ENCODE assay signal across 9 mouse cellular contexts in genomic region chr5:124960131-124960901, GRCm38 (mm10). TPM values are rescaled to one million over a fixed set of nuclear protein-coding genes. Genes with fewer than 3 reads are reported as not detected.
DNase-seq lines count a peak whose midpoint lies in the region; ATAC-seq lines count a peak whose summit lies in the region.
"Had no signal": no experiment of that assay in that cellular context is flagged by ENCODE, and none has a peak within 500 bp of the region (broad histone marks: within the 10 kb centered on the region; RNA-seq: fewer than 3 reads in every experiment).

No protein-coding gene starts in this region.

- 34% methylated on average over 18 of the region's 18 CpGs for WGBS in embryonic facial prominence, embryonic 11.5 days
- WGBS in limb, embryonic 12.5 days = 30% methylated on average over 18 of the region's 18 CpGs

- H3K4me3 ChIP-seq in embryonic facial prominence, embryonic 11.5 days (ENCODE audit: low read depth, low read length) = no peak overlapping the region
- H3K4me3 ChIP-seq in limb, embryonic 12.5 days (replicated peaks) = no peak overlapping the region
- H3K4me3 ChIP-seq: liver, embryonic 15.5 days had no signal

- peaks cover 5% of the 10 kb centered on the region; the same call in 1 of the 2 replicates for H3K4me1 ChIP-seq in embryonic facial prominence, embryonic 11.5 days (ENCODE audit: control insufficient read depth, insufficient read depth, low read length)
- peaks cover 30% of the 10 kb centered on the region for H3K4me1 ChIP-seq in limb, embryonic 12.5 days (replicated peaks)
- H3K4me1 ChIP-seq: liver, embryonic 15.5 days had no signal

- DNase-seq in adrenal gland, postnatal 36 days = peak; percentile 81 to 87
- DNase-seq in embryonic facial prominence, embryonic 11.5 days (ENCODE audit: low spot score) = peak; percentile 34
- peak; percentile 89 for DNase-seq in heart, adult 8-10 months (ENCODE audit: low spot score)
- peak; percentile 70 for DNase-seq in kidney, adult 18-20 months
- peak; percentile 53 for DNase-seq in neural tube, embryonic 10.5 days (ENCODE audit: extremely low spot score, low spot score)
- no peak for DNase-seq in urinary bladder, postnatal 36 days (ENCODE audit: low spot score in 2 of 2)
- no peak for DNase-seq in T-cell, adult 2 months (ENCODE audit: low spot score)

- no peaks in the 10 kb centered on the region for H3K36me3 ChIP-seq in embryonic facial prominence, embryonic 11.5 days (replicated peaks; ENCODE audit: control insufficient read depth, insufficient read depth, low read depth, low read length)
- H3K36me3 ChIP-seq in limb, embryonic 12.5 days = no peaks in the 10 kb centered on the region
- H3K36me3 ChIP-seq: liver, embryonic 15.5 days had no signal

- H3K9me3 ChIP-seq in embryonic facial prominence, embryonic 11.5 days (replicated peaks; ENCODE audit: control insufficient read depth, low read length) = no peaks in the 10 kb centered on the region
- peaks cover 6% of the 10 kb centered on the region; the same call in 1 of the 2 replicates for H3K9me3 ChIP-seq in limb, embryonic 12.5 days

- H3K9ac ChIP-seq in embryonic facial prominence, embryonic 11.5 days (replicated peaks; ENCODE audit: low read length) = no peak overlapping the region
- H3K9ac ChIP-seq in limb, embryonic 12.5 days (replicated peaks) = peak overlapping the region; percentile 44; the same call in 1 of the 2 replicates
- H3K9ac ChIP-seq: liver, embryonic 15.5 days had no signal

- no peak for ATAC-seq in embryonic facial prominence, embryonic 11.5 days (replicated peaks; ENCODE audit: insufficient number of reproducible peaks, low FRiP score, low TSS enrichment, low read depth)
- no peak for ATAC-seq in limb, embryonic 12.5 days (ENCODE audit: insufficient number of reproducible peaks, insufficient read depth, low FRiP score, low TSS enrichment, low read depth)

- 0 out of 2 replicates have a peak overlapping the region, but pooled peaks have one; percentile 30 for H3K27ac ChIP-seq in embryonic facial prominence, embryonic 11.5 days (replicated peaks; ENCODE audit: low read depth, low read length)
- peak overlapping the region; percentile 78 for H3K27ac ChIP-seq in limb, embryonic 12.5 days
- H3K27ac ChIP-seq: liver, embryonic 15.5 days had no signal

- H3K4me2 ChIP-seq in embryonic facial prominence, embryonic 11.5 days (ENCODE audit: low read depth, low read length) = no peak overlapping the region
- H3K4me2 ChIP-seq in limb, embryonic 12.5 days = peak overlapping the region; percentile 17
- H3K4me2 ChIP-seq: liver, embryonic 15.5 days had no signal

- no peaks in the 10 kb centered on the region for H3K27me3 ChIP-seq in embryonic facial prominence, embryonic 11.5 days (ENCODE audit: control insufficient read depth, insufficient read depth, low read length)
- no peaks in the 10 kb centered on the region for H3K27me3 ChIP-seq in limb, embryonic 12.5 days
- H3K27me3 ChIP-seq: liver, embryonic 15.5 days had no signal

RNA-seq across cellular contexts. Expression of gene Rflna, which starts 42.7 kb away (rescaled TPM):
- 1 to 10 TPM; 3.2 to 7.7 TPM for total RNA-seq in adrenal gland, postnatal 36 days (2021)
- polyA plus RNA-seq in embryonic facial prominence, embryonic 11.5 days (2014; fragmentation: Nextera tagmentation; extraction: Ambion mirVana) = 7.2 and 10.3 TPM in 2 replicates
- under 1 TPM in 2 of 4 experiments, not detected in 2; 0.19 to 0.24 TPM for total RNA-seq in heart, adult 8-10 months (2022)
- 28.6 and 33.0 TPM in 2 replicates for polyA plus RNA-seq in limb, embryonic 12.5 days (2016; fragmentation: Nextera tagmentation; extraction: Ambion mirVana)

Comparison
In these comparisons a context has a peak if more than half of its experiments do, and no peak if none do; other contexts are left out.
1. DNase-seq: peak in adrenal gland, postnatal 36 days (2 of 2), embryonic facial prominence, embryonic 11.5 days (single experiment), heart, adult 8-10 months (single experiment), kidney, adult 18-20 months (single experiment) and neural tube, embryonic 10.5 days (single experiment); none in urinary bladder, postnatal 36 days (0 of 2) and T-cell, adult 2 months (single experiment).